13 mouse cellular contexts compared by ENCODE assay signal in genomic region chr11:103235702-103236101, GRCm38 (mm10). TPM values are rescaled to one million over a fixed set of nuclear protein-coding genes. Genes with fewer than 3 reads are reported as not detected.
A peak's percentile ranks its signal among the peaks of the same experiment; 100 is the strongest.
DNase-seq lines count a peak whose midpoint lies in the region; ATAC-seq lines count a peak whose summit lies in the region.
"Had no signal": no experiment of that assay in that cellular context is flagged by ENCODE, and none has a peak within 500 bp of the region (broad histone marks: within the 10 kb centered on the region; RNA-seq: fewer than 3 reads in every experiment).

No protein-coding gene starts in this region.

- ATAC-seq in kidney, embryonic 16.5 days (ENCODE audit: low FRiP score, low TSS enrichment): peak; percentile 58; the same call in 1 of the 2 replicates
- 0 out of 2 replicates have a peak, but pooled peaks have one; percentile 22 for ATAC-seq in limb, embryonic 15.5 days (ENCODE audit: insufficient number of reproducible peaks, low FRiP score, low TSS enrichment, low read depth)
- no peak for ATAC-seq in forebrain, embryonic 14.5 days

- no peak overlapping the region for H3K4me3 ChIP-seq in kidney, embryonic 16.5 days (ENCODE audit: low read length)
- H3K4me3 ChIP-seq in limb, embryonic 15.5 days: no peak overlapping the region
- H3K4me3 ChIP-seq in forebrain, embryonic 14.5 days (ENCODE audit: low read depth, low read length): no peak overlapping the region
- H3K4me3 ChIP-seq: midbrain, embryonic 12.5 days had no signal

- no peak for DNase-seq in kidney, adult 11 months
- peak; percentile 92 for DNase-seq in Muller cell, postnatal 12 days (ENCODE audit: inconsistent ontology term)
- peak; percentile 83 for DNase-seq in gastrocnemius, adult 18-20 months (ENCODE audit: low spot score)
- no peak for DNase-seq in forebrain, embryonic 14.5 days (ENCODE audit: low spot score)
- DNase-seq in thymus, postnatal 25 days: no peak
- DNase-seq in left cerebral cortex, postnatal 36 days (ENCODE audit: low spot score in 2 of 2): no peak
- DNase-seq: adrenal gland, adult 2 months; right cerebral cortex, postnatal 14 days; thymus, postnatal 4 days had no signal

- 48% methylated on average over 11 of the region's 11 CpGs for WGBS in kidney, embryonic 16.5 days
- 67% methylated on average over 11 of the region's 11 CpGs for WGBS in limb, embryonic 15.5 days
- WGBS in forebrain, embryonic 14.5 days: 81% methylated on average over 11 of the region's 11 CpGs

- no peak overlapping the region for H3K27ac ChIP-seq in kidney, embryonic 16.5 days (ENCODE audit: low read length)
- H3K27ac ChIP-seq in limb, embryonic 15.5 days: peak overlapping the region; percentile 24; the same call in 1 of the 2 replicates
- no peak overlapping the region for H3K27ac ChIP-seq in forebrain, embryonic 14.5 days (ENCODE audit: low read depth, low read length)
- H3K27ac ChIP-seq: midbrain, embryonic 12.5 days had no signal

- no peak overlapping the region for H3K4me2 ChIP-seq in kidney, embryonic 16.5 days (replicated peaks; ENCODE audit: low read depth, low read length)
- H3K4me2 ChIP-seq in limb, embryonic 15.5 days: no peak overlapping the region
- no peak overlapping the region for H3K4me2 ChIP-seq in forebrain, embryonic 14.5 days (ENCODE audit: low read length)
- H3K4me2 ChIP-seq: midbrain, embryonic 12.5 days had no signal

- H3K9ac ChIP-seq in kidney, embryonic 16.5 days (replicated peaks; ENCODE audit: low read length): no peak overlapping the region
- no peak overlapping the region for H3K9ac ChIP-seq in limb, embryonic 15.5 days
- no peak overlapping the region for H3K9ac ChIP-seq in forebrain, embryonic 14.5 days (ENCODE audit: low read length)
- H3K9ac ChIP-seq: midbrain, embryonic 12.5 days had no signal

- H3K9me3 ChIP-seq in kidney, embryonic 16.5 days (ENCODE audit: low read length): no peaks in the 10 kb centered on the region
- H3K9me3 ChIP-seq in limb, embryonic 15.5 days: no peaks in the 10 kb centered on the region
- no peaks in the 10 kb centered on the region for H3K9me3 ChIP-seq in forebrain, embryonic 14.5 days (replicated peaks; ENCODE audit: control insufficient read depth, low read length)
- H3K9me3 ChIP-seq: midbrain, embryonic 12.5 days had no signal

- no peaks in the 10 kb centered on the region for H3K27me3 ChIP-seq in kidney, embryonic 16.5 days (ENCODE audit: insufficient read depth, low read length)
- H3K27me3 ChIP-seq in limb, embryonic 15.5 days: no peaks in the 10 kb centered on the region
- no peaks in the 10 kb centered on the region for H3K27me3 ChIP-seq in forebrain, embryonic 14.5 days (replicated peaks; ENCODE audit: control insufficient read depth, insufficient read depth, low read length)
- H3K27me3 ChIP-seq: midbrain, embryonic 12.5 days had no signal

- intact Hi-C loops in left cerebral cortex, postnatal 36 days (cut with DNase I): no loop called here

- H3K36me3 ChIP-seq in kidney, embryonic 16.5 days (ENCODE audit: insufficient read depth, low read length): peaks cover 40% of the 10 kb centered on the region
- H3K36me3 ChIP-seq in limb, embryonic 15.5 days: peaks cover 58% of the 10 kb centered on the region
- peaks cover 39% of the 10 kb centered on the region for H3K36me3 ChIP-seq in forebrain, embryonic 14.5 days (ENCODE audit: control insufficient read depth, insufficient read depth, low read length)

- H3K4me1 ChIP-seq in kidney, embryonic 16.5 days (ENCODE audit: insufficient read depth, low read length): no peaks in the 10 kb centered on the region
- peaks cover 11% of the 10 kb centered on the region for H3K4me1 ChIP-seq in limb, embryonic 15.5 days
- 0 out of 2 replicates have a peak, but pooled peaks cover under 1% of the 10 kb centered on the region for H3K4me1 ChIP-seq in forebrain, embryonic 14.5 days (ENCODE audit: control insufficient read depth, insufficient read depth, low read length)
- H3K4me1 ChIP-seq: midbrain, embryonic 12.5 days had no signal

RNA-seq across cellular contexts. Expression of gene Spata32, which starts 17.5 kb away (rescaled TPM):
- polyA plus RNA-seq in kidney, embryonic 16.5 days (2015; fragmentation: Nextera tagmentation; extraction: Ambion mirVana): not detected in 2 replicates
- not detected for total RNA-seq in gastrocnemius, adult 18-20 months (2021)
- not detected in 2 replicates for polyA plus RNA-seq in limb, embryonic 15.5 days (2015; fragmentation: Nextera tagmentation; extraction: Ambion mirVana)
- not detected in 2 replicates for polyA plus RNA-seq in forebrain, embryonic 14.5 days (2014; fragmentation: Nextera tagmentation; extraction: Ambion mirVana)
- 1 to 10 TPM; 2.0 to 2.4 TPM for total RNA-seq in left cerebral cortex, postnatal 36 days (2021)
- total RNA-seq: adrenal gland, adult 2 months had no signal
- polyA plus RNA-seq: adrenal gland, adult 2 months; intestine, embryonic 14.5 days; midbrain, embryonic 12.5 days had no signal

RNA-seq across cellular contexts. Expression of gene 1700023F06Rik, which starts 27.3 kb away (rescaled TPM):
- 0.27 and 0.82 TPM in 2 replicates for polyA plus RNA-seq in kidney, embryonic 16.5 days (2015; fragmentation: Nextera tagmentation; extraction: Ambion mirVana)
- not detected for total RNA-seq in gastrocnemius, adult 18-20 months (2021)
- 0.67 and 1.0 TPM in 2 replicates for polyA plus RNA-seq in limb, embryonic 15.5 days (2015; fragmentation: Nextera tagmentation; extraction: Ambion mirVana)
- polyA plus RNA-seq in forebrain, embryonic 14.5 days (2014; fragmentation: Nextera tagmentation; extraction: Ambion mirVana): 0.78 and 1.2 TPM in 2 replicates
- 1 to 10 TPM; 1.8 to 2.4 TPM for total RNA-seq in left cerebral cortex, postnatal 36 days (2021)
- polyA plus RNA-seq: midbrain, embryonic 12.5 days had no signal

RNA-seq across cellular contexts. Expression of gene Map3k14, which starts 31.6 kb away (rescaled TPM):
- polyA plus RNA-seq in kidney, embryonic 16.5 days (2015; fragmentation: Nextera tagmentation; extraction: Ambion mirVana): 5.3 and 6.7 TPM in 2 replicates
- 1 to 10 TPM; 3.2 to 4.0 TPM for total RNA-seq in gastrocnemius, adult 18-20 months (2021)
- polyA plus RNA-seq in limb, embryonic 15.5 days (2015; fragmentation: Nextera tagmentation; extraction: Ambion mirVana): 4.3 and 5.3 TPM in 2 replicates
- 1.7 and 2.7 TPM in 2 replicates for polyA plus RNA-seq in forebrain, embryonic 14.5 days (2014; fragmentation: Nextera tagmentation; extraction: Ambion mirVana)
- total RNA-seq in left cerebral cortex, postnatal 36 days (2021): 1 to 10 TPM; 3.1 to 4.0 TPM

Comparison
In these comparisons a context has a peak if more than half of its experiments do, and no peak if none do; other contexts are left out.
1. DNase-seq: peak in Muller cell, postnatal 12 days (single experiment) and gastrocnemius, adult 18-20 months (single experiment); none in kidney, adult 11 months (single experiment), forebrain, embryonic 14.5 days (single experiment), thymus, postnatal 25 days (single experiment) and left cerebral cortex, postnatal 36 days (0 of 2).